ENCODE assay signal across 17 mouse cellular contexts in genomic region chr8:45883793-45884192, GRCm38 (mm10). TPM values are rescaled to one million over a fixed set of nuclear protein-coding genes. Genes with fewer than 3 reads are reported as not detected.
"Had no signal": no experiment of that assay in that cellular context is flagged by ENCODE, and none has a peak within 500 bp of the region (broad histone marks: within the 10 kb centered on the region; RNA-seq: fewer than 3 reads in every experiment).

No protein-coding gene starts in this region.

- H3K9ac ChIP-seq: limb, embryonic 15.5 days; liver, embryonic 14.5 days; liver, postnatal 0 days; lung, embryonic 14.5 days had no signal

- DNase-seq: kidney, adult 2 months; left cerebral cortex, postnatal 4 days; liver, postnatal 0 days; thymus, adult 18-20 months; thymus, postnatal 4 days had no signal

- H3K27ac ChIP-seq: limb, embryonic 15.5 days; liver, embryonic 14.5 days; macrophage had no signal

- H3K36me3 ChIP-seq: limb, embryonic 15.5 days had no signal

- H3K9me3 ChIP-seq: limb, embryonic 15.5 days had no signal

- ATAC-seq: liver, postnatal 0 days had no signal

RNA-seq across cellular contexts. Expression of gene Pdlim3, which starts 1.5 kb away (rescaled TPM):
- total RNA-seq: megakaryocyte, adult 5-6 weeks had no signal
- polyA plus RNA-seq: macrophage had no signal

RNA-seq across cellular contexts. Expression of gene Ccdc110, which starts 50.6 kb away (rescaled TPM):
- total RNA-seq: megakaryocyte, adult 5-6 weeks had no signal
- polyA plus RNA-seq: kidney, adult 2 months; kidney, embryonic 14.5 days; liver, embryonic 11.5 days; liver, embryonic 14.5 days; liver, postnatal 0 days; lung, embryonic 14.5 days; lung, postnatal 0 days; macrophage; neural tube, embryonic 11.5 days; small intestine, adult 2 months; spleen, adult 2 months; stomach, embryonic 16.5 days had no signal
